Mouse (Mus musculus) layer of hippocampus, postnatal 36 days (tissue): ENCODE measurements around the gene Lrch4. TPM values are rescaled to one million over a fixed set of nuclear protein-coding genes. Genes with fewer than 3 reads are reported as not detected.
A peak's percentile ranks its signal among the peaks of the same experiment; 100 is the strongest.
"Not testable (repeated sequence)": the region's sequence is repeated elsewhere in the genome, so short reads cannot be mapped to it uniquely, and the experiment has no call there.

Experiments
- DNase-seq, 2 experiments: peaks; one replicate each; pipeline ENCODE4 v3.0.0; 2022
- total RNA-seq, 2 experiments: library from RNA; stranded (reverse); gene quantifications; 2 replicates each; pipeline ENCODE4 v1.2.3; 2021

Gene Lrch4
- total RNA-seq, 2 experiments from 2014 or later, result 21.8 to 25.3 TPM

- no peak for DNase-seq
These were observed 15.8 kb upstream of the Lrch4 start for GRCm38 (mm10) chr5:137613076-137613475.

- DNase-seq, result no peak
These were observed 15.4 kb upstream of the Lrch4 start, which contains the start of gene Pcolce for GRCm38 (mm10) chr5:137613550-137613949. Pcolce (minus strand) TSS chr5:137613784.

- not testable (repeated sequence) for DNase-seq
These were observed 14.0 kb upstream of the Lrch4 start for GRCm38 (mm10) chr5:137614921-137615320.

GRCm38 (mm10) chr5:137615347-137615746, 13.6 kb upstream of the Lrch4 start:
- no peak for DNase-seq

GRCm38 (mm10) chr5:137623937-137624530, 4.9 kb upstream of the Lrch4 start:
- DNase-seq, result no peak

- no peak for DNase-seq
These were observed 930 bp upstream of the Lrch4 start for GRCm38 (mm10) chr5:137627991-137628390.

GRCm38 (mm10) chr5:137629306-137629721, 393 bp downstream of the Lrch4 start:
- DNase-seq, result no peak

GRCm38 (mm10) chr5:137629906-137630545, 1.1 kb downstream of the Lrch4 start:
- no peak for DNase-seq

- no peak for DNase-seq
These were observed 1.7 kb downstream of the Lrch4 start for GRCm38 (mm10) chr5:137630602-137631001.

- DNase-seq, result peak; percentile 31 to 45
These were observed 2.2 kb downstream of the Lrch4 start for GRCm38 (mm10) chr5:137631171-137631570.

GRCm38 (mm10) chr5:137631591-137631990, 2.7 kb downstream of the Lrch4 start:
- DNase-seq, result no peak

- no peak for DNase-seq
These were observed 4.6 kb downstream of the Lrch4 start for GRCm38 (mm10) chr5:137633397-137634084.

- DNase-seq, result no peak
These were observed 10.6 kb downstream of the Lrch4 start for GRCm38 (mm10) chr5:137639472-137639871.

GRCm38 (mm10) chr5:137641054-137641453, 12.1 kb downstream of the Lrch4 start, which contains the start of gene Sap25:
Sap25 (plus strand) TSS chr5:137641334.
- no peak for DNase-seq

GRCm38 (mm10) chr5:137642886-137643285, 14.0 kb downstream of the Lrch4 start:
- no peak for DNase-seq

GRCm38 (mm10) chr5:137644484-137644883, 15.6 kb downstream of the Lrch4 start:
- no peak for DNase-seq

GRCm38 (mm10) chr5:137645091-137645651, 16.2 kb downstream of the Lrch4 start:
- no peak for DNase-seq

- DNase-seq, result no peak
These were observed 16.8 kb downstream of the Lrch4 start, which contains the start of gene Irs3 for GRCm38 (mm10) chr5:137645652-137646091. Irs3 (minus strand) TSS chr5:137645714.

GRCm38 (mm10) chr5:137647827-137648601, 19.1 kb downstream of the Lrch4 start:
- DNase-seq, result no peak

- no peak for DNase-seq
These were observed 20.3 kb downstream of the Lrch4 start for GRCm38 (mm10) chr5:137649251-137649650.

- DNase-seq, result no peak
These were observed 21.0 kb downstream of the Lrch4 start for GRCm38 (mm10) chr5:137649669-137650571.
